Comparison of ENCODE assay signal across 13 mouse cellular contexts in the genomic region with DNA sequence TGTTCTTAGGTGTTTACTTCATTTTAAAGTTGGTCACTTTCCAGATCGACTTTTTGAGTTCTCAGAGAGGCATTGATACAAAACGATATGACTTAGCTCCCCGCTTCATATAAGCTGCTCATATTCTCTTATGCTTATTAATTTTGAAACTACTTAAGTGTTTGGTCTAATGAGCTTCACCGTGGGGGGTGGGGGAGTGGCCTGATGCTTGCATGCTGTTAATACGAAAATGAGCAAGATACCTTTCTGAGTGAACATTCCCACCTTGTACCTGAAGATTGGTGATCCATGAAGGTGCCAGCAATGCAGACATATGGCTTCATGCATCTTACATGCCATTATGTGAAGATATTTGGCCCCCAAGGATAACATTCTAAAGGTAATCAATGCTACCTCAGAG. TPM values are rescaled to one million over a fixed set of nuclear protein-coding genes. Genes with fewer than 3 reads are reported as not detected.
DNase-seq lines count a peak whose midpoint lies in the region; ATAC-seq lines count a peak whose summit lies in the region.
"Had no signal": no experiment of that assay in that cellular context is flagged by ENCODE, and none has a peak within 500 bp of the region (broad histone marks: within the 10 kb centered on the region; RNA-seq: fewer than 3 reads in every experiment).

No protein-coding gene starts in this region.

- H3K4me3 ChIP-seq in forebrain, embryonic 15.5 days = peak overlapping the region; percentile 69
- no peak overlapping the region for H3K4me3 ChIP-seq in forebrain, embryonic 12.5 days (replicated peaks)
- H3K4me3 ChIP-seq in midbrain, embryonic 14.5 days (replicated peaks; ENCODE audit: low read depth, low read length) = peak overlapping the region; percentile 64
- H3K4me3 ChIP-seq in midbrain, embryonic 11.5 days (ENCODE audit: low read depth, low read length) = no peak overlapping the region
- H3K4me3 ChIP-seq in forebrain, embryonic 16.5 days (replicated peaks; ENCODE audit: low read length) = peak overlapping the region; percentile 58
- H3K4me3 ChIP-seq in neural tube, embryonic 15.5 days (replicated peaks) = peak overlapping the region; percentile 52

- peaks cover 11% of the 10 kb centered on the region for H3K4me1 ChIP-seq in forebrain, embryonic 15.5 days
- H3K4me1 ChIP-seq in forebrain, embryonic 12.5 days = peaks cover 16% of the 10 kb centered on the region
- 0 out of 2 replicates have a peak, but pooled peaks cover 2% of the 10 kb centered on the region for H3K4me1 ChIP-seq in midbrain, embryonic 14.5 days (ENCODE audit: control insufficient read depth, insufficient read depth, low read length)
- H3K4me1 ChIP-seq in midbrain, embryonic 11.5 days (ENCODE audit: control insufficient read depth, insufficient read depth, low read length) = peaks cover 4% of the 10 kb centered on the region; the same call in 1 of the 2 replicates
- H3K4me1 ChIP-seq in forebrain, embryonic 16.5 days (replicated peaks; ENCODE audit: control insufficient read depth, insufficient read depth, low read length) = peaks cover 4% of the 10 kb centered on the region; the same call in 1 of the 2 replicates
- peaks cover 11% of the 10 kb centered on the region; the same call in 1 of the 2 replicates for H3K4me1 ChIP-seq in neural tube, embryonic 15.5 days

- H3K4me2 ChIP-seq in forebrain, embryonic 15.5 days (replicated peaks) = peak overlapping the region; percentile 92
- H3K4me2 ChIP-seq in forebrain, embryonic 12.5 days = no peak overlapping the region
- H3K4me2 ChIP-seq in midbrain, embryonic 14.5 days (ENCODE audit: low read length) = peak overlapping the region; percentile 85
- no peak overlapping the region for H3K4me2 ChIP-seq in midbrain, embryonic 11.5 days
- H3K4me2 ChIP-seq in forebrain, embryonic 16.5 days (ENCODE audit: low read length) = peak overlapping the region; percentile 66
- peak overlapping the region; percentile 61 for H3K4me2 ChIP-seq in neural tube, embryonic 15.5 days
- H3K4me2 ChIP-seq: lung, embryonic 14.5 days had no signal

- H3K36me3 ChIP-seq in forebrain, embryonic 15.5 days = no peaks in the 10 kb centered on the region
- no peaks in the 10 kb centered on the region for H3K36me3 ChIP-seq in forebrain, embryonic 12.5 days (replicated peaks)
- no peaks in the 10 kb centered on the region for H3K36me3 ChIP-seq in midbrain, embryonic 14.5 days (ENCODE audit: control insufficient read depth, insufficient read depth, low read length)
- no peaks in the 10 kb centered on the region for H3K36me3 ChIP-seq in midbrain, embryonic 11.5 days (ENCODE audit: control insufficient read depth, insufficient read depth, low read length)
- H3K36me3 ChIP-seq in forebrain, embryonic 16.5 days (ENCODE audit: control insufficient read depth, insufficient read depth) = no peaks in the 10 kb centered on the region
- no peaks in the 10 kb centered on the region; the same call in 1 of the 2 replicates for H3K36me3 ChIP-seq in neural tube, embryonic 15.5 days

- no peak for ATAC-seq in forebrain, embryonic 15.5 days (replicated peaks)
- ATAC-seq in forebrain, embryonic 12.5 days (ENCODE audit: low FRiP score) = no peak
- no peak for ATAC-seq in midbrain, embryonic 14.5 days (ENCODE audit: low FRiP score, low TSS enrichment)
- no peak for ATAC-seq in midbrain, embryonic 11.5 days (ENCODE audit: low FRiP score)
- no peak for ATAC-seq in forebrain, embryonic 16.5 days
- ATAC-seq in neural tube, embryonic 15.5 days (ENCODE audit: low FRiP score) = no peak

- 61% methylated on average over 5 of the region's 5 CpGs for WGBS in forebrain, embryonic 15.5 days
- 84% methylated on average over 5 of the region's 5 CpGs for WGBS in forebrain, embryonic 12.5 days
- WGBS in midbrain, embryonic 14.5 days = 83% methylated on average over 5 of the region's 5 CpGs
- WGBS in midbrain, embryonic 11.5 days = 78% methylated on average over 5 of the region's 5 CpGs
- WGBS in forebrain, embryonic 16.5 days = 73% methylated on average over 5 of the region's 5 CpGs
- WGBS in neural tube, embryonic 15.5 days = 57% methylated on average over 5 of the region's 5 CpGs

- peak overlapping the region; percentile 96 for H3K27ac ChIP-seq in forebrain, embryonic 15.5 days (replicated peaks)
- H3K27ac ChIP-seq in forebrain, embryonic 12.5 days = no peak overlapping the region
- no peak overlapping the region for H3K27ac ChIP-seq in midbrain, embryonic 14.5 days (replicated peaks; ENCODE audit: low read depth, low read length)
- H3K27ac ChIP-seq in midbrain, embryonic 11.5 days (ENCODE audit: low read depth, low read length) = no peak overlapping the region
- peak overlapping the region; percentile 96 for H3K27ac ChIP-seq in forebrain, embryonic 16.5 days (ENCODE audit: low read length)
- H3K27ac ChIP-seq in neural tube, embryonic 15.5 days (replicated peaks) = peak overlapping the region; percentile 94; the same call in 1 of the 2 replicates

- H3K27me3 ChIP-seq in forebrain, embryonic 15.5 days = no peaks in the 10 kb centered on the region
- H3K27me3 ChIP-seq in forebrain, embryonic 12.5 days = peaks cover 41% of the 10 kb centered on the region
- no peaks in the 10 kb centered on the region for H3K27me3 ChIP-seq in midbrain, embryonic 14.5 days (ENCODE audit: control insufficient read depth, insufficient read depth, low read length)
- peaks cover 33% of the 10 kb centered on the region for H3K27me3 ChIP-seq in midbrain, embryonic 11.5 days (ENCODE audit: control insufficient read depth, insufficient read depth, low read length)
- H3K27me3 ChIP-seq in forebrain, embryonic 16.5 days (replicated peaks; ENCODE audit: control insufficient read depth, insufficient read depth, low read length) = no peaks in the 10 kb centered on the region
- no peaks in the 10 kb centered on the region for H3K27me3 ChIP-seq in neural tube, embryonic 15.5 days (replicated peaks)

- no peaks in the 10 kb centered on the region for H3K9me3 ChIP-seq in forebrain, embryonic 15.5 days
- H3K9me3 ChIP-seq in forebrain, embryonic 12.5 days = no peaks in the 10 kb centered on the region
- H3K9me3 ChIP-seq in midbrain, embryonic 14.5 days (ENCODE audit: control insufficient read depth, low read length) = no peaks in the 10 kb centered on the region
- no peaks in the 10 kb centered on the region for H3K9me3 ChIP-seq in midbrain, embryonic 11.5 days (ENCODE audit: control insufficient read depth, low read length)
- H3K9me3 ChIP-seq in forebrain, embryonic 16.5 days (ENCODE audit: control insufficient read depth, low read length) = no peaks in the 10 kb centered on the region
- no peaks in the 10 kb centered on the region for H3K9me3 ChIP-seq in neural tube, embryonic 15.5 days (replicated peaks)

- peak overlapping the region; percentile 97 for H3K9ac ChIP-seq in forebrain, embryonic 15.5 days (replicated peaks)
- H3K9ac ChIP-seq in forebrain, embryonic 12.5 days = no peak overlapping the region
- no peak overlapping the region for H3K9ac ChIP-seq in midbrain, embryonic 14.5 days (replicated peaks; ENCODE audit: low read length)
- H3K9ac ChIP-seq in midbrain, embryonic 11.5 days (ENCODE audit: low read length) = no peak overlapping the region
- H3K9ac ChIP-seq in forebrain, embryonic 16.5 days (replicated peaks; ENCODE audit: low read depth, low read length) = peak overlapping the region; percentile 53
- peak overlapping the region; percentile 65; the same call in 1 of the 2 replicates for H3K9ac ChIP-seq in neural tube, embryonic 15.5 days (replicated peaks)
- H3K9ac ChIP-seq: lung, embryonic 14.5 days had no signal

- DNase-seq in midbrain, embryonic 14.5 days = no peak
- DNase-seq in midbrain, embryonic 11.5 days (ENCODE audit: low spot score, missing footprints) = no peak
- DNase-seq in lung, postnatal 14 days = no peak
- DNase-seq: adrenal gland, postnatal 10 days; gastrocnemius, postnatal 10 days; heart, postnatal 4 days; kidney, adult 9 months; lung, embryonic 14.5 days had no signal

RNA-seq across cellular contexts. Expression of a gene that starts 4.4 kb away (rescaled TPM):
- polyA plus RNA-seq in forebrain, embryonic 15.5 days (2015; fragmentation: Nextera tagmentation; extraction: Ambion mirVana) = 71.4 and 76.3 TPM in 2 replicates
- 8.3 and 10.4 TPM in 2 replicates for polyA plus RNA-seq in forebrain, embryonic 12.5 days (2016; fragmentation: Nextera tagmentation; extraction: Ambion mirVana)
- 27.4 and 37.7 TPM in 2 replicates for polyA plus RNA-seq in midbrain, embryonic 14.5 days (2014; fragmentation: Nextera tagmentation; extraction: Ambion mirVana)
- polyA plus RNA-seq in midbrain, embryonic 11.5 days (2014; fragmentation: Nextera tagmentation; extraction: Ambion mirVana) = 2.4 and 2.8 TPM in 2 replicates
- 81.2 and 115 TPM in 2 replicates for polyA plus RNA-seq in forebrain, embryonic 16.5 days (2015; fragmentation: Nextera tagmentation; extraction: Ambion mirVana)
- polyA plus RNA-seq in neural tube, embryonic 15.5 days (2015; fragmentation: Nextera tagmentation; extraction: Ambion mirVana) = 50.8 and 68.1 TPM in 2 replicates
- polyA plus RNA-seq: liver, adult 2 months had no signal

Comparison
In these comparisons a context has a peak if more than half of its experiments do, and no peak if none do; other contexts are left out.
1. H3K27ac ChIP-seq: peak in forebrain, embryonic 15.5 days (single experiment), forebrain, embryonic 16.5 days (single experiment) and neural tube, embryonic 15.5 days (single experiment); none in forebrain, embryonic 12.5 days (single experiment), midbrain, embryonic 14.5 days (single experiment) and midbrain, embryonic 11.5 days (single experiment).
2. H3K4me2 ChIP-seq: peak in forebrain, embryonic 15.5 days (single experiment), midbrain, embryonic 14.5 days (single experiment), forebrain, embryonic 16.5 days (single experiment) and neural tube, embryonic 15.5 days (single experiment); none in forebrain, embryonic 12.5 days (single experiment) and midbrain, embryonic 11.5 days (single experiment).
3. H3K4me3 ChIP-seq: peak in forebrain, embryonic 15.5 days (single experiment), midbrain, embryonic 14.5 days (single experiment), forebrain, embryonic 16.5 days (single experiment) and neural tube, embryonic 15.5 days (single experiment); none in forebrain, embryonic 12.5 days (single experiment) and midbrain, embryonic 11.5 days (single experiment).
4. H3K9ac ChIP-seq: peak in forebrain, embryonic 15.5 days (single experiment), forebrain, embryonic 16.5 days (single experiment) and neural tube, embryonic 15.5 days (single experiment); none in forebrain, embryonic 12.5 days (single experiment), midbrain, embryonic 14.5 days (single experiment) and midbrain, embryonic 11.5 days (single experiment).